Mouse (Mus musculus) mouse embryonic stem cell (cell line): ENCODE results near the gene Mb.

Experiments
- in situ Hi-C, 2 experiments: fragments of 300-500 bp; cut with MboI; formaldehyde crosslinking; loops; 1 replicate in 1 of 2; 3 replicates in 1 of 2; pipeline ENCODE4 v1.14.3; 2019 to 2020; ENCODE audit warnings: low sequenced_read_pairs in 2 of 2, low pct_unique_long_range_greater_than_20kb in 1 of 2, mixed read lengths in 1 of 2; ENCODE audit not compliant: unreplicated experiment in 1 of 2

Gene Mb

DNA sequence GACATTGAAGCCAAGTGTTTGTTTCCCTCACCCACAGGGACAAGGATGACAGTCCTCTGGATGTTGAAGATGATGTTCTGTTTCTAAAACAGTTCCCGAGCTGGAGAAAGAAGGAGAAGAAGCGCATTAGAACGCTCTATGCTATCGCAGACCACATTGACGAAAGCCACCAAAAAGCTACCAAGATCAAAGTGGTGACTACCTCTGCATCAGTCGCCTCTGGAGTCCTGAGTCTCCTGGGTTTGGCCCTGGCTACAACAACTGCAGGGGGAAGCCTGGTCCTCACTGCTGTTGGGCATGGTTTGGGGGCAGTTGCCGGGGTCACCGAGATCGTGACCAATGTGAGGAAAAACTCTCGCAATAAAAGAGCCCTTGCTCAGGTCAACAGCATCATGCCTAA, at the start of gene Mb:
Gene Mb, minus strand, starts transcription at position 101 of the 400 bp plus-strand sequence.
- in situ Hi-C loops, result loop anchor here in 1 of 2 experiments (25.0 kb wide), 1 partner anchor 312 kb away; no protein-coding TSS in a partner anchor

DNA sequence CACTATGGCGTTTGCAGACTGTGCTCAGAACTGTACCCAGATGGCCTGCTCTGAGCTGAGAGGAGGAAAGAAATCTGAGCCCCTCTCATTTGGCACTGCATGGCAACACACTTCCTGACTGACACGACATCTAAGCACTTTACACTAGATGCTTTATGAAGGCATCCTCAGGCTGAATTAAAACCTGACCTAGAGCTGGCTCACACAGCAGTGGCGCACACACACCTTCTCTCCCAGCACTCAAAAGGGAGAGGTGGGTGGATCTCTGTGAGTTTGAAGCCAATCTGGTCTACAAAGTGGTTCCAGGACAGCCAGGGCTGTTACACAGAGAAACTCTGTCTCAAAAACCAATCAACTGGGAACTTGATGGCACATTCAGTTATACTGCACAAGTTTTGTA, 49.3 kb upstream of the Mb start:
- in situ Hi-C loops, result no loop called here

DNA sequence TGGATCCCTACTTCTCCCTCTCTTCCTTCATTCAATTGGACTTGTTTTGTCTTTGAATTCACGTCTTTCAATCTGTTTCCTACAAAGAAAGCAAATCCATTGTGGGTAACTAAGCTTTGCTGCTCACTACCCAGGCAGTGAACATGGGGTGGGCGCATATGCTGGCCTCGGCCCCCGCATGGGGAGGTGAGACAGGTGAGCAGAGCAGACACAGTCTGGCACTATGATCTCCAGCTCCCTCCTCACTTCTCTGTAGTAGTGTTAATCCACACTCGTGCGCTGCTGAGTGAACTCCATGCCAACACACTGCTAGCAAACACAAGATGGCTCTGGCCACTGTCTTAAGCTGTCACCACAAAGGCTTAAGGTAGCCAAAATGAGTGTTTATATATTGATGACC, 46.9 kb upstream of the Mb start:
- in situ Hi-C loops, result no loop called here

DNA sequence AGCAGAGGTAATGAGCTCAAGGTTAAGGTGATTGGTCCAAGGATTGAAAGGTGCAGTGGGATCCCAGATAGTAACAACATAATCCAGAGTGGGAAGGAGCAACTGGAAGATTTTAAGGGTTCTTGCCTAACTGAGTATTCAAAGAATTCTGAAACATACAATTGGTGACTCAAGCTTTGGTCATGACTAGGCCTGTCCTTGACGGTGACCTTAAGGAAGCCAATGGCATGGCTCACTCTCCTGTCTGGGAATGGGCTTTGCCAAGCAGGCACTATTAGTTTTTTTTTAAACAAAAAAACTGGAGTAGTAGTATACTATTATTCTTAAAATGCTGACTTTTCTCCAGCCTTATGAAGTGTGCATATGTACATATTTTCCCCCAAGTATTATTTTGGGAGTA, 44.7 kb upstream of the Mb start:
- in situ Hi-C loops, result no loop called here

DNA sequence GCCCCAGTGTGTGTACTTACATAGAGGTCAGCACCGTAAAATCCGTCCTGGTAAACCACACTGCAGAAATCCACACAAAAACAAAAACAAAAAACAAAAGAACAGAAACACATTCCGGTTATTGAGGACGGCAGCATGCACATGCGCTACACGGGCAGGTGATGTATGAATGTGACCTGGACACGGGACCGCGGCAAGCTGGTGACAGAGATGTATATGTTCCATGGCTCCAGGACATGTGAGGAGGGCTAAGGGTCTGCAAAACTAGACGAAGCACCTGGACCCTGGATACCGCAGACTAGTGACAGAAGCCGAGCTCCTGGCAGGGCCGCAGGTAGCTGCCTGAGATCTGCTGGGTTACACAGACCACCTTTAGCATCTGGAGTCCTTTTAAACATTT, 44.0 kb upstream of the Mb start:
- in situ Hi-C loops, result no loop called here

DNA sequence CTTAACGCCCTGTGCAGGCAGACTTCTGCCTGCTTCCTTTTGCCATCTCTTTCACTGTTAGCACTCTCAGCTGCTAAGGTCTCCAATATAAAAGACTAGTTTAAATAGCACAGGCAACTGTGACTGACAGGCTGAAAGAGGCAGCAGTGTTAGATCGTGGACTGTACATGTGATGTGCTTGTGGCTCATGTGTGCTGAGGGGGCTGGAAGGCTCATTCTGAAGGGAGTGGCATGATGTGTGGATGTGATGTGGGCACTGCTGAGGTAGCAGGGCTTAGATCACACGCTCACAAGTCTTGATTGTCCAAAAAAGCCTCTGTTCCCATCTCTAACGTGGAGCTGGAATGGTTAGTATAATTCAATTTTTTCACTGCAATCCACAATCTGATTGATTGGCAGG, 40.9 kb upstream of the Mb start:
- in situ Hi-C loops, result no loop called here

DNA sequence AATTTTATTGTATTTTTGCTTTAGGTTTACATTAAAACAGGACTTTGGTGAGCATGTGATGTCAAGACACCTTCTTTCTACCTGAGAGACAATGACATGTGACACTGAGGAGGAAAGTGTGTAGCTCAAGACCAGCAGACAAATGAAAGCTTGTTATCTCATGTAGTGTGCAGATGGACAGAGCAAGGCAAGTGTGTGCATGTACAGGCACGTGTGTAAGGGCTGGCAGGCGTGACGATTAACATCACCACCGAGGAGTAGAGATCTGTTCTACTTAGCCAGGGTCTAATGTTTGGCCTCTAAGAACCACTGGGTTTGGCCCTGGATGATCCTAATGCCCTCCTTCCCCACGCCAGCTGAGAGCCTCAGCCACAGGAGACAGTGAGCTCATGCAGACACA, 40.1 kb upstream of the Mb start:
- in situ Hi-C loops, result no loop called here

DNA sequence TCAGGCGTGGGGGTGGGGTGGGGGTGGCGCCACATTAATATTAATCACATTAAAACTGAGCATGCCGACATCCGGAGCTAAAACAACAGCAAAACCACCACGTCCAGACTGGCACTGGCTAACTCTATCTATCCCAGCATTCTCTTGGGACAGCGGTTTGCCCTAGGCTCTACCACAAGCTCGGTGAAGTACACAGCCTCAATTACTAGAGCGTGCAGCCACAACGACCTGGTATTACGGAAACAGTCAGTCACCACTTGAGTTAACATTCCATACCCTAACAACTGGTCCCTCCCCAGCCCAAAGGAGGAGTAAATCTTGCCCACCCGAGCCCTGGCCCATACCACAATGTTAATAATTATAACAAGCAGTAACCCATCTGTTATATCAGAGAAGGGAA, 38.8 kb upstream of the Mb start:
- in situ Hi-C loops, result no loop called here

DNA sequence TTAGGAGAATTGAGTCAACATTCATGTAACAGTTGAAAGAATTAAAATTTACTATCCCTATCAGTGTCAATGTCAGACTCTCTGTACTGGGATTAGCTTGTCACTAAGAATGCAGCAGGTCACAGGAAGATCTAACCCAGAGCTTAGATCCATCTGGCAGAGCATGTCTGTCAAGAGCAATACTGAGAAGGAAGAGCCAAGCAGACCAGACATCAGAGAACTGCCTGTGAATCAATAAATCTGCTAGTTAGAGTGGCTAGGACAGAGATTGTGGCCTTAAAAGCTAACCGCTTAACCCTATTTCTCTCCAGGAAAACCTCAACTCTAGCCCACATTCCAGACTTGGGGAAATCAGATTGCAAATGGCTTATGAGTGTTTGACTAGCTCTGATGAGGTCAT, 36.0 kb upstream of the Mb start:
- in situ Hi-C loops, result no loop called here

DNA sequence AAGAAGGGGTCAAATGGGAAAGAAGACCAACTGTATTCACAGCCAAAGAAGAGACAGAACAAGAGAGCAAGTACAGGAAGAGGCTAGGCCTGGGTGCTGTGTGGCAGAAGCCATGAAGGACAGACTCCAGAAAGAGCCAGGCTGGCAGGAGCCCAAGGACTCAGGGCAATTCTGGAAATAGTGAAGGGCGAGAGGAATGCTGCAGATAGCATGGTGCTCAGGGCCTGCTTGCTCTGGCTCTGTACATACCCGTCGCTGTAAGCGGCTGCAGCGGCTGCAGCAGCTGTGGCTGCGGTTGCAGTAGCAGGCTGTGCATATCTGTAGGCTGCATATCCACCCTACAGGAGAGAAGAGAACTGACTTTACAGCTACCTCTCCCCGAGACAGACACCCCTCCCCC, 35.3 kb upstream of the Mb start:
- in situ Hi-C loops, result no loop called here

DNA sequence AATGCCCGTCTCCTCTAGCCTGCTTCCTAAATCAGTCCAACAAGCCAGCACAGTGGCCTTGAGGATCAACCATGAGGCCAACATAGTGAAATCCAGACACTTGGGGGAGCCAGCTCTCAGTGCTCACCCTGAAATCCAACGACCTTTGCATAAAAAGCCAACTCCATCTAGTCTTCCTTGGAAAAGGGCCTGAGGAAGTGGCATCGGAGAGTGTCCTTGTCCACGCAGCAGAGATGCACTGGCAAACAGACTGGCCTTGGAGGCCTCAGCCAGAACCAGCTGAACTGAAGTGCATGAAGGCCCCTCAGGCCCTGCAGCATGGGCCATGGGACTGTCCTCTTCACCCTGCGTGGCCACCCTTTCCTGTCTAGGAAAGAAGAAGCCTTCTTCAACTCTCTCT, 31.0 kb upstream of the Mb start:
- in situ Hi-C loops, result no loop called here

DNA sequence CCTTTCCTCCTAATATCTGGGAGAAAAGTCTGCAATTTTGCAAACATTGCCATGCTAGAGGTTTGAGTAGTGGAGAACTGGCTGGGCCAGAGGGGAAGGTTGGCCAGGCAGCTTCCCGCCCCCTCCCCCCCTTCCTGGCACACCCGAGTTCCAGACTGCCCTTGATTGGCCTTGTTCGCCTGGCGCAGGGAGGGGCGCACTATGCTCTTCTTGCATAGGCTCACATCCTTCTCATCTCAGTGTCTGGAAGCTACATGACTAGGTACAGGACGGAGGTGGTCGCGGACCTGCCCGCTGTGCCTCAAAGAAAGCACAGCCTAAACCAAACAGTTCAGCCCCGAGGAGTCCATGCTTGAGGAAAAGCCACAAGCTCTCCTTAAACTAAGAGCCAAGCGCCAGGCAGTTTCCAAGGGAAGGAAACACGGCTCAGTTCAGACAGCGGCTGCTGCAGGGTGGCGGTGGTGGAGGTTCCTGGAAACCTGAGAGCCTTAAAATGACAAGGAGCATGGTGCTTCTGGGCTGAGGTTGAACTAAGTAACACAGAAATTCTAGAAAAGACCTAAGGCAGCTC, 30.3 kb upstream of the Mb start:
- in situ Hi-C loops, result no loop called here

DNA sequence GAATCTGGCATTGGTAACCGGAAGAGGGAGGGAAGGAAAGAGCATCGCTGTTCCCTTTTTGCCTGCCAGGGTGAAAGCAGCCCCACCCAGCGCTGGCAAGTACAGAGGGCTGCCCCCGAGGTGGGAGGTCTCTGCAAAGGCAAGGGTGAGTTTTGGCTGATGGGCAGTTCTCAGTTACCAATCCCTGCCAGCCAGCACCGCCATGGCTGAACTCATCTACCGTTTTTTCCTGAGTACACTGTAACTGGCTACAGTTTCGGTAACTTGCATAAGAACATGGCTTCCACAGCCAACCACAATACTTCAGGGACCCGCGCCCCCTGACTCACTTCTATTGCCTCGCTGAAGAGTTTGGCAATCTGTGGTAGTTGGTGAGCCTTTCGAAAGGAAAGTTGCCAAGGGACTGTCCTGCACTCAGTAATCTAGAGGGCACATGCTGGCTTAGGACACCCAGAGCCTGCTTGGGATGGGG, 29.5 kb upstream of the Mb start:
- in situ Hi-C loops, result no loop called here

DNA sequence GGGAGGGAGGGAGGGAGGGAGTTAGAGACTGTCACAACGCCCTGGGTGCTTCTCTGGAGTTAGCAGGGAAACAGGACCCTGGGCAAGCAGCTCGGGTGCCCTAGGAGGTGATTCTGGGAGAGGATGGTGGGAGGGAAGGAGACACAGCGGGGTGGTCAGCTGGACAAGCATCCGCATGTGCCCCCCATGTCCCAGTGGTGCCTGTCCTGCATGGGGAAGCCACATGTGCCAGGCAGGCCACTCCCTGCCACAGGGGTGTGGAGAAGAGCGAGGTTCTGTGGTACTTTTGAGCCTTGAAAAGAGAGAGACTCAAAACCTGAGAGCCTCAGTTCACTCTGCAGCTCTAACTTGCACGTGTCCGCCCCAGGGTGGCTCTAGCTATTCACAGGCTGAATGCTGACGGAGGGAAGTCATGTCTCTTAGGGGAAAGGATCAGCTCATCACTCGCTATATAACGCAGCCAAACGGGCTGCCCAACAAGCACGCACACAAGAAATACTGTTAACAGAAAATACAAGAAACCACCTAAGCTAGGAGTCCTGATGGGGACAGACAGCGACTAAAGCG, 28.9 kb upstream of the Mb start:
- in situ Hi-C loops, result no loop called here

DNA sequence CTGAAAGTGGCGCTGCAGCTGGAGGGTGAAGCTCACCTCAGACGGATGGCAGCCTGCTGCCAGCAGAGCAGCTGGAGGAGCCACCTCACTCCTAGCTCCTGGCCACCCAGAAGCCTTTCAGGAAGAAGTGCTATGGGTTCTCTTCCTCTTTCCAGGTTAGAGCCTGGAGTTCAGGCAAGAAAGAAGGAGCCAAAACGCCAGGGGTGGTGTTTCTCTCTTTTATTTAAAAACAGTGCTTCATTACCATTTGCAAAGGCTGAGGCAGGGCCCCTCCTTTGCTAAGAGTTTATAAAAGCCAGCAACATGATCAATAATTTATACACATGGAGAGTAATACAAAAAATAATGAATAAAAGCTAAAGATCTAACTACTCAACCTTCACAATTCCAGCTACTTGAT, 28.3 kb upstream of the Mb start:
- in situ Hi-C loops, result no loop called here

DNA sequence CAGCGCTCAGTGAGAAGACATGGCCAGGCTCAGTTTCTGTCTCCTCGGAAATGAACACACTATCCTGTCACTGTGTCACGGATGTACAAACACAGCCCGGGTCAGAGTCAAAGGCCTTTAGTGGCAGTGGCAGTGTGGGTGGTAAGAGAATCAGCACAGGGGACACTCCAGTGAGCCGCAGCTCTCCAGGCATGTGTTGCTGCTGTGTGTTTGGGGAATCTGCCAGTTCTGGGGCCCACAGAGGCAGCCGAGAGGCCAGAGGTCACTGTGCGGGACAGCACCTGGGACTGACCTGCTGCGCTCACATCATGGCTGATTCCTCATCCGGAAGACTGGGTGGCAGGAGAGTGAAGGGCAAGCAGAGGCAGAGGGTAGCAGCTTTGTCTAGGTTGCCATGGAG, 27.4 kb upstream of the Mb start:
- in situ Hi-C loops, result no loop called here

DNA sequence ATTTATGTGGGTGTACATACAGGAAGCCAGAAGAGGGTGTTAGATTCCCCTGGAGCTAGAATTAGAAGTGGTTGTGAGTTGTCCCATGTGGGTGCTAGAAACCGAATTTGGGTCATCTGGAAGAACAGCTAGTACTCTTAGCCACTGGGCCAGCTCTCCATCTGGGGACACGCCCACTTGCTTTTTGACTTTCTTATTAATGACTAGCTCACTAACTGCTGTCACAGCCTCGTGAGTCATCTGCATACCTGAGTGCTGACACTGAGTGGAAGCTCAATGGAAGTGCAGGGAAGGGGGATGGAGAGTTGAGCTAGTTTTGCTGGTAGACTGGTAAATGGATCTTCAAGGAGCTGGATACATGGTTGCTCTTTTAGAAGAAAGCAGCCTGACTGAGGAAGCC, 26.1 kb upstream of the Mb start:
- in situ Hi-C loops, result no loop called here

DNA sequence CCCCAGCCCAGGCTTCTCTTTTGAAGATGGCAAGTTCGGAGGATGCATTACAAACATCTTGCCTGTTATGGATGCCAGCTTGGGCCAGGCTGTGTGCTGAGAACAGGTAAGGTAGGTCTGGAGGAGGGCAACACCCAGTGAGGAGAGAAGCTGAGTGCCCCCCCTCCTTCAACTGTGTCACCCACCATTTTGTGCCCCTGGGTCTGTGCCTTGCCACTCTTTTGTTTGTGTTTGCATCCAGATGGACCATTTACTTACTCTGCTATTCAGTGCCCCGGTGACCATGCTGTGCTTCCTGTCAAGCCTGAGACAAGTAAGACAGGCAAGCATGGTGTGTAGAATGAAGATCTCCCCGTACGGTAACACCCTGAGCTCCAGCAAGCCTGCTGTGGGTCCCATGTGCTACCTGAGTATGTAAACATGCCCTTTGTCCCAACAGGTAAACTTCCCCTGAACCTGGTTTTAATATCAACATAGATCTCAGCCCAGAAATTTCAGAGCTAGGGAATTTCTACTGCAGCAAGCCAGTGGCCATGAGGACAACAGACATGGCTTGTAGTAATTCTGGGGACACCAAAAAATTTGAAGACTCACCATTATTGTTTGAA, 22.2 kb upstream of the Mb start:
- in situ Hi-C loops, result loop anchor here in 1 of 2 experiments (25.0 kb wide), 1 partner anchor 290 kb away; no protein-coding TSS in a partner anchor

DNA sequence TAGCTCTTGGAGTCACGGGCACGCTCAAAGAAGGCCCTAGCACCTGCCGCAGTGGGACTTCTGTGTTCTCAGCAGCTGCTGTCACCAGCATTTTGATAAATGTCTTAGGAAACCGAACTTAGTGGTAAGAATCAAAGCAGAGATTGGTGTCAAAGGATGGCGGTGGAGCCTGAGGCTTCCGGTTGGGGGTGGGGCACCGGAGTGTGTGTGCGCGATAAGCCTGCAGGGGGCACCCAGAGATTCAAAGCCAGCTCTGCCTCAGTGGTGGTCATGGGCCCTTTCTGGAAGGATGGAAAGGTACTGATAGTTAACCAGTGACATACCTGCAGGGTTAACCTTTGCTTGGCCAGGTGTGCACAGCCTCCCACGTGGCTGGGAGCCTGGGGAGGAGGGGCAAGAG, 21.0 kb upstream of the Mb start:
- in situ Hi-C loops, result loop anchor here in 1 of 2 experiments (25.0 kb wide), 1 partner anchor 291 kb away; no protein-coding TSS in a partner anchor

DNA sequence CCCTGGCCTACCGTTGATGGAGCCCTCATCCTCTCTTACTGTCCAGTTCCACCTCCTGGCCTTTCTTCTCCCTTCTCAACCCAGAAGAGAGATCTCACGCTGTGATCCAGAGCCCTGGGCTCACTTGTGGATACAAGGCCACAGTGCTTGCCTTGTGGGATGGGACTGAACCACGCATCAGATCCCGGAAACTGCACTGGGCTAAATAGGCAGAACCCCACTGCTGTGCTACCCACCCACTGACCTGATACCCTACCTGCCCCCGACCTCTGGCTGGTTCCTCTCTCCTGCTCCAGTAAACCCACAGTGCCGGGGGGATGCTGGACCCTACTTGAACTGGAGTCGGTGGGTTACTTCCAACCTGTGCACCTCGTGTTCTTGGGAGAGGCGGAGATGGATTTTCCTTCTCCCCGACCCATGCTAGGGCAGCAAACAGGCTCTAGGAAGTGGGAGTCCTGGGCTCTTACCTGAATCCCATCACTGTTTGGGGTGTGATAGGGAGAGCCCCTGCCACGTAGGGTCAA, 20.3 kb upstream of the Mb start:
- in situ Hi-C loops, result loop anchor here in 1 of 2 experiments (25.0 kb wide), 1 partner anchor 291 kb away; no protein-coding TSS in a partner anchor
